Mouse (Mus musculus): ENCODE measurements around the gene Postn. TPM values are rescaled to one million over a fixed set of nuclear protein-coding genes. Genes with fewer than 3 reads are reported as not detected.

Gene Postn
- total RNA-seq, 2 experiments from 2014 or later, result 32.3 to 77.5 TPM

DNA sequence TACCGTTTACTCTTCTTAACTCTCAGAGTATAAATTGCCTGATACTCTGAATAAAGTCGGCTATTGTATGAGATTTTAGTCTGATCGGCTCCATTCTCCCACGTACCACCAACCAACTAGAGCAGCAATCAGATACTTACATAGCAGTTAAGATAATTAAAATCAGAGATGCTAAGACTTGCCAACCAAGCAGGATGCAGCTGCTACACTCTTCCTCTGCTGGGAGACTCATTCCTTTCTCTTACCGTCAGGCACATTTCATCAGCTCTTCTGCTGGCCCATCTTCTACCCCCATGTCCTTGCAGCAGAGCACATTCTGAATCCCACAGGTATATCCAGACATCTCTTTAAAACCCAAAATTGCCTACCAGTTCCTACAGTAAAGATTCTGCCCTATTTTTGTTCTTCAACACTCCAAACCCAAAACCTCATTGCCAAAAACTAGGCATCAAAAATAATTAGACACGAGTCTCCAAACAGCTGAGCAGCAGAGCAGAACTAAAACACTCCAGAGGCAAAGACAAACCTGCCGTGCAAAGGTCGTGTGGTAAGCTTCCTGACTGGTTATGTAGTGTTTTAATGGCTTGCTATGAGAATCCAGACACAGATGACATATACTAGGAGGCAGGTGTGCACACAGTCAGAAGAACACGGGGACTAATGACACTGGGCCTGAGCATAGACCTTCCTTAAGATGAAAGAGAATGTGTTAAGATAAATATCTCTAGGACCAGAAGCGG lies 59.5 kb downstream of the Postn start:
- no peak for DNase-seq

DNA sequence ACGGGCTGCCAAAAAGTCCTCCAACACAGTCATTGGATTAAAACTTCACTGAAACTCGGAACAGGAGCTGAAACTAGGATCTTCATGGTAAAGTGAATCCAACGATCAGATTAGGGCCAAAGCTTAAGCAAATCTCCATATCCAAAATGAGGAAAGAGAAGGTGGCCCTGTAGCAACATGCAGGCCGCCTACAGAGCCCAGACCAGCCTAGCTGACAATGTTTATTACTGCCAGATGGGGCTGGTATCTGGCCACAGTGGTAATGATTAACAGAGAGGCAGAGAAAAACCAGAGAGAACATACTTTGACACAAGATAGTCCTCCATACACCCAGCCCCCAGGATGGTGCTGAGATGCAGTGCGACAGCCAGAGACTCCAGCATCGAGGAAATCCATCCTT lies 60.1 kb downstream of the Postn start:
- DNase-seq, result no peak

DNA sequence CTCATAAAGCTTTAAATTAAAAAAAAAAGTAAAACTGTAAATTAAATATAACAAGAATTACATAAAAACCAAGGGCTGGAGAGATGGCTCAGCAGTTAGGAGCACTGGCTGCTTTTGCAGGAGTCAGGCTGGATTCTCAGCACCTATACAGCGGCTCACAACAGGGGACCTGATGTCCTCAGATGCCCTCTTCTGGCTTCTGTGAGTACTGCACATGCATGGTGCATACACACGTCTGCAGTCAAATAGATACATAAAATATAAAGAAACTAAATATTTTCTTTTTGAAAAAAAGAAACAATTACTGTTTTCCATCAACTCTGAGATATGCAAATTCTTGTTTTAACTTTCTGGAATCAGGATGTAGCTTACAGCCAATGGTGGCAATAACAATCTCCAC lies 60.8 kb downstream of the Postn start:
- DNase-seq, result no peak

DNA sequence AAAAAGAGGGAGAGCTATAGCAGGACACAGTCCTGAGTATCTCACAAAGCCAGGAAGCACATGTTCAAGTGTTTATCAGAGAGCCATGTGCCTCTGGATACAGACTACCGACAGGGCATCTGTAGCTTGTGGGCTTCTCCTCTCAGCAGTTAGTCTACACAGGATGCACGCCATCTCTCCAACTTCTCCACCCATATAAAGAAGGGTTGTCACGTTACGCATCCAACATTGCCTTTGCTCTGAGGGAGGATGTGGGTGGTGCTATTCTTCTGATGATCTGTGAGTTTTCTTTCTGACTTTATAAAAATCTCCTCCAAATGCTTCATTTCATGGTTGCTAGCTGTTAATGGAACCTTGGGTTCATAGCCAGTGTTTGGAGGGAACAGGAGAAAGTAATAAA lies 63.2 kb downstream of the Postn start:
- DNase-seq, result no peak

GRCm38 (mm10) chr3:54431663-54432062 lies 70.8 kb downstream of the Postn start:
- DNase-seq, result no peak

DNA sequence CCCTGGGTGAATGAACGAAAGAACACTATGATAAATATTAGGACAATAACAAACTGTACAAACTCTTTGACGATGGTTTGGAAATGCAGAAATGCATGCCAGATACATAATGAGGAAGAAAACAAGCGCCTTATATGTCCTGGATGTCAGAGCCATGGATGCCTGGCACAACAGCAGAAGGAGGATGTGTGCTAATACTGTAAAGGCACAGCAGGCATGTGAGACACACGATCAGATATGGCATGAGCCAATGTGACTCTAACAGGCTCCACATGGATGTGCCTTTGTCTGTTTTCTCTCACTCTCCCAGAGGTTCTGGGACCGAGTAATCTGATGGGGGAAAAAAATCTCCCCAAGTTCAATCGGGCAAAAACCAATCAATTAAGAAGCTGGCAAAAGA lies 71.3 kb downstream of the Postn start:
- no peak for DNase-seq

GRCm38 (mm10) chr3:54432605-54433004 lies 71.7 kb downstream of the Postn start:
- DNase-seq, result no peak

DNA sequence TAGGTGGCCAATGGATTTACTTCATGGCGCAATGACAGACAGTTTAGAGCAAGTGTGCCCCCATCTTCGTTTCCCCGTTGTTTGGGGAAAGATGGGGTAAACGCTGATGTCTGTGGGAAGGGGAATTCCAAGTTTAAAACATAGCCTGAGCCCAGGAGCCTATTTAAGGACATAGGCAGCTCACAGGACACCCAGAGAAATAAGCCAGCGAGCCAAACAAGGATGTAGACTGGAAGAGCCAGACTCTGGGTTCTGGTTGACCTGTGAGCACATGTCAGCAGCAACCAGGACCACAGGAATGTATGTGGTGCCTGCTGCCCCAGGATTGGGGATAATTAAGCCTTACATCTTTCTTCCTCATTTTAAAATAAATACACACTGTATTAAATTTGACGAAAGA lies 73.7 kb downstream of the Postn start:
- DNase-seq, result no peak

DNA sequence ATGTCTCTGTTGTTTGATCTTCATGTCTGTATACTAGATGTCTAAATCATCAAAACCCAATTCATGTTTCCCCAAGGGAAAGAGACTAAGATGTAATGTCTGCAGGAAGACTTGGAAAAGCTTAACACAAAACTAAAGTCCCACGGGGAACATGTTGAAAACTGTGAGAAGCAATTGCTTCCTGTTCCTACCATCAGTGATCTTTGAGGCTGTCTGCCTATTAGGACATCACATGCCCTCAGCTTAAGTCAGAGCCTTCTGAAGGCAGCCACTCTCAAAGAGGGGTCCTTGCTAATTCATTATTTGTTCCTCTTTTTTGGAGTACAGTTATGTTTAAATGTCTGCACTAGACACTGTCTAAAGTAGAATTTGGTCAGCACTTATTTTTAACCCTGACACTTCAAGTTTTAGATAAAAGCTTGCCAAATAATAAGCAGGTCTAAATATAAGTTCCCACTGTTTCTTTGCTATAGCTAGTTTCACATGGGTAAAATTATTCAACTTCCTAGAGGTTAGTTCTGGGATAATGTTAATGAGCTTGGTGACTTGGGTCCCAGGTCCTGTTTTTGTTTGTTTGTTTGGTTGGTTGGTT lies 75.6 kb downstream of the Postn start:
- no peak for DNase-seq

Other genes with a start within 250 kb of the Postn start
- under 1 TPM in 1 of 2 experiments, not detected in 1; 0.08 TPM for gene Trpc4, start 205.1 kb upstream of the Postn start, total RNA-seq (2021)